Mouse (Mus musculus): ENCODE results near the gene Ssr1.

Gene Ssr1

GRCm38 (mm10) chr13:37924461-37924948, 69.5 kb downstream of the Ssr1 start:
- no peak for DNase-seq (ENCODE audit: low read depth, low spot score)
- H3K36me3 ChIP-seq (ENCODE audit: control insufficient read depth, insufficient read depth, low read length, poor library complexity, severe bottlenecking), result peaks cover 10% of the 10 kb centered on the region
- no peaks in the 10 kb centered on the region for H3K27me3 ChIP-seq (ENCODE audit: control insufficient read depth, insufficient read depth, low read length, poor library complexity, severe bottlenecking)

GRCm38 (mm10) chr13:37923643-37924460, 70.2 kb downstream of the Ssr1 start:
- DNase-seq (ENCODE audit: low read depth, low spot score), result no peak
- Histone ChIP-seq H3K36me3 (ENCODE audit: control insufficient read depth, insufficient read depth, low read length, poor library complexity, severe bottlenecking) (peaks cover 10% of the 10 kb centered on the region), H3K27me3 (ENCODE audit: control insufficient read depth, insufficient read depth, low read length, poor library complexity, severe bottlenecking) (no peaks in the 10 kb centered on the region)

GRCm38 (mm10) chr13:37923091-37923490, 70.9 kb downstream of the Ssr1 start:
- peaks cover 10% of the 10 kb centered on the region for H3K36me3 ChIP-seq (ENCODE audit: control insufficient read depth, insufficient read depth, low read length, poor library complexity, severe bottlenecking)
- H3K27me3 ChIP-seq (ENCODE audit: control insufficient read depth, insufficient read depth, low read length, poor library complexity, severe bottlenecking), result no peaks in the 10 kb centered on the region

GRCm38 (mm10) chr13:37920727-37921126, 73.3 kb downstream of the Ssr1 start:
- DNase-seq (ENCODE audit: low read depth, low spot score), result no peak
- H3K36me3 ChIP-seq (ENCODE audit: control insufficient read depth, insufficient read depth, low read length, poor library complexity, severe bottlenecking), result peaks cover 12% of the 10 kb centered on the region
- H3K27me3 ChIP-seq (ENCODE audit: control insufficient read depth, insufficient read depth, low read length, poor library complexity, severe bottlenecking), result no peaks in the 10 kb centered on the region

More at GRCm38 (mm10) chr13:37923091-37923490, 70.9 kb downstream of the Ssr1 start:
- DNase-seq (ENCODE audit: low read depth, low spot score), result no peak

- no peak for DNase-seq (ENCODE audit: low read depth, low spot score)
- H3K27me3 ChIP-seq (ENCODE audit: control insufficient read depth, insufficient read depth, low read length, poor library complexity, severe bottlenecking), result no peaks in the 10 kb centered on the region
- H3K36me3 ChIP-seq (ENCODE audit: control insufficient read depth, insufficient read depth, low read length, poor library complexity, severe bottlenecking), result peaks cover 12% of the 10 kb centered on the region
Observed at GRCm38 (mm10) chr13:37919711-37920277, 74.2 kb downstream of the Ssr1 start.

- Histone ChIP-seq H3K36me3 (ENCODE audit: control insufficient read depth, insufficient read depth, low read length, poor library complexity, severe bottlenecking) (peaks cover 12% of the 10 kb centered on the region), H3K27me3 (ENCODE audit: control insufficient read depth, insufficient read depth, low read length, poor library complexity, severe bottlenecking) (no peaks in the 10 kb centered on the region)
- no peak for DNase-seq (ENCODE audit: low read depth, low spot score)
Observed at GRCm38 (mm10) chr13:37918336-37919261, 75.4 kb downstream of the Ssr1 start.

Data from splenic B cell, adult 2 months (primary cell).